12 mouse cellular contexts compared by ENCODE assay signal in genomic region chr10:4618686-4619085, GRCm38 (mm10). TPM values are rescaled to one million over a fixed set of nuclear protein-coding genes. Genes with fewer than 3 reads are reported as not detected.
DNase-seq lines count a peak whose midpoint lies in the region; ATAC-seq and TF ChIP-seq lines count a peak whose summit lies in the region.
"Had no signal": no experiment of that assay in that cellular context is flagged by ENCODE, and none has a peak within 500 bp of the region (broad histone marks: within the 10 kb centered on the region; RNA-seq: fewer than 3 reads in every experiment).

No protein-coding gene starts in this region.

- WGBS in lung, embryonic 14.5 days: 48% methylated on average over 5 of the region's 5 CpGs
- 60% methylated on average over 5 of the region's 5 CpGs for WGBS in intestine, embryonic 15.5 days
- 41% methylated on average over 5 of the region's 5 CpGs for WGBS in kidney, embryonic 14.5 days
- WGBS in forebrain, embryonic 16.5 days: 86% methylated on average over 5 of the region's 5 CpGs

- 0 out of 2 replicates have a peak, but pooled peaks have one; percentile 38 for ATAC-seq in lung, embryonic 14.5 days (ENCODE audit: insufficient read depth)
- peak; percentile 51; the same call in 1 of the 2 replicates for ATAC-seq in intestine, embryonic 15.5 days
- ATAC-seq in kidney, embryonic 14.5 days (ENCODE audit: low FRiP score, low TSS enrichment): peak; percentile 71
- ATAC-seq in forebrain, embryonic 16.5 days: no peak
- ATAC-seq: inflammation-experienced regulatory T-cells, adult 6 months had no signal

- no peaks in the 10 kb centered on the region for H3K9me3 ChIP-seq in lung, embryonic 14.5 days (ENCODE audit: low read depth, low read length)
- H3K9me3 ChIP-seq in intestine, embryonic 15.5 days: no peaks in the 10 kb centered on the region
- no peaks in the 10 kb centered on the region for H3K9me3 ChIP-seq in kidney, embryonic 14.5 days (ENCODE audit: control insufficient read depth, low read length)
- no peaks in the 10 kb centered on the region for H3K9me3 ChIP-seq in forebrain, embryonic 16.5 days (ENCODE audit: control insufficient read depth, low read length)
- H3K9me3 ChIP-seq: heart, embryonic 12.5 days; liver, embryonic 13.5 days had no signal

- H3K36me3 ChIP-seq in lung, embryonic 14.5 days (ENCODE audit: insufficient read depth): no peaks in the 10 kb centered on the region
- no peaks in the 10 kb centered on the region for H3K36me3 ChIP-seq in intestine, embryonic 15.5 days
- H3K36me3 ChIP-seq in kidney, embryonic 14.5 days (ENCODE audit: control insufficient read depth, insufficient read depth, low read length): no peaks in the 10 kb centered on the region
- H3K36me3 ChIP-seq in forebrain, embryonic 16.5 days (ENCODE audit: control insufficient read depth, insufficient read depth): no peaks in the 10 kb centered on the region
- H3K36me3 ChIP-seq: heart, embryonic 12.5 days; liver, embryonic 13.5 days had no signal

- H3K4me1 ChIP-seq in lung, embryonic 14.5 days (ENCODE audit: insufficient read depth): no peaks in the 10 kb centered on the region
- no peaks in the 10 kb centered on the region for H3K4me1 ChIP-seq in intestine, embryonic 15.5 days (replicated peaks)
- H3K4me1 ChIP-seq in kidney, embryonic 14.5 days (ENCODE audit: control insufficient read depth, insufficient read depth, low read length): 0 out of 2 replicates have a peak, but pooled peaks cover 12% of the 10 kb centered on the region
- H3K4me1 ChIP-seq in forebrain, embryonic 16.5 days (replicated peaks; ENCODE audit: control insufficient read depth, insufficient read depth, low read length): no peaks in the 10 kb centered on the region
- H3K4me1 ChIP-seq: heart, embryonic 12.5 days; liver, embryonic 13.5 days had no signal

- H3K9ac ChIP-seq in lung, embryonic 14.5 days: no peak overlapping the region
- H3K9ac ChIP-seq in intestine, embryonic 15.5 days: no peak overlapping the region
- no peak overlapping the region for H3K9ac ChIP-seq in kidney, embryonic 14.5 days (ENCODE audit: low read depth, low read length)
- no peak overlapping the region for H3K9ac ChIP-seq in forebrain, embryonic 16.5 days (replicated peaks; ENCODE audit: low read depth, low read length)
- H3K9ac ChIP-seq: heart, embryonic 12.5 days; liver, embryonic 13.5 days had no signal

- H3K4me2 ChIP-seq in lung, embryonic 14.5 days: no peak overlapping the region
- no peak overlapping the region for H3K4me2 ChIP-seq in intestine, embryonic 15.5 days (replicated peaks)
- H3K4me2 ChIP-seq in kidney, embryonic 14.5 days (replicated peaks; ENCODE audit: low read depth, low read length): no peak overlapping the region
- H3K4me2 ChIP-seq in forebrain, embryonic 16.5 days (ENCODE audit: low read length): no peak overlapping the region
- H3K4me2 ChIP-seq: heart, embryonic 12.5 days; liver, embryonic 13.5 days had no signal

- H3K27ac ChIP-seq in lung, embryonic 14.5 days (ENCODE audit: low read depth): no peak overlapping the region
- H3K27ac ChIP-seq in intestine, embryonic 15.5 days: no peak overlapping the region
- peak overlapping the region; percentile 44; the same call in 1 of the 2 replicates for H3K27ac ChIP-seq in kidney, embryonic 14.5 days (ENCODE audit: low read depth, low read length)
- no peak overlapping the region for H3K27ac ChIP-seq in forebrain, embryonic 16.5 days (ENCODE audit: low read length)
- H3K27ac ChIP-seq: liver, embryonic 13.5 days had no signal

- DNase-seq in lung, embryonic 14.5 days: no peak
- DNase-seq in lung, postnatal 36 days: no peak
- peak; percentile 82 for DNase-seq in skeletal muscle tissue, adult 2 months (ENCODE audit: low read depth, low spot score)
- no peak for DNase-seq in spleen, adult 12 weeks (ENCODE audit: low spot score)
- DNase-seq: cerebellum, adult 9-11 months; liver, embryonic 13.5 days had no signal

- no peak overlapping the region for H3K4me3 ChIP-seq in lung, embryonic 14.5 days (ENCODE audit: low read depth, low read length)
- H3K4me3 ChIP-seq in intestine, embryonic 15.5 days (replicated peaks): no peak overlapping the region
- no peak overlapping the region for H3K4me3 ChIP-seq in kidney, embryonic 14.5 days (ENCODE audit: low read length)
- no peak overlapping the region for H3K4me3 ChIP-seq in forebrain, embryonic 16.5 days (replicated peaks; ENCODE audit: low read length)
- H3K4me3 ChIP-seq: erythroblast, embryonic 14.5 days; heart, embryonic 12.5 days; liver, embryonic 13.5 days had no signal

- no peaks in the 10 kb centered on the region for H3K27me3 ChIP-seq in lung, embryonic 14.5 days (ENCODE audit: insufficient read depth, low read length)
- no peaks in the 10 kb centered on the region for H3K27me3 ChIP-seq in intestine, embryonic 15.5 days (replicated peaks)
- no peaks in the 10 kb centered on the region for H3K27me3 ChIP-seq in kidney, embryonic 14.5 days (ENCODE audit: control insufficient read depth, insufficient read depth, low read length)
- H3K27me3 ChIP-seq in forebrain, embryonic 16.5 days (replicated peaks; ENCODE audit: control insufficient read depth, insufficient read depth, low read length): no peaks in the 10 kb centered on the region
- H3K27me3 ChIP-seq: heart, embryonic 12.5 days; liver, embryonic 13.5 days had no signal

- TF ChIP-seq CTCF in lung, embryonic 14.5 days (IDR thresholded peaks at IDR 0.05; ENCODE audit: low read depth): no peak

RNA-seq across cellular contexts. Expression of gene Esr1, which starts 7.3 kb away (rescaled TPM):
- polyA plus RNA-seq in lung, embryonic 14.5 days (2014; fragmentation: Nextera tagmentation; extraction: Ambion mirVana): 0.05 and 0.16 TPM in 2 replicates
- polyA plus RNA-seq in intestine, embryonic 15.5 days (2015; fragmentation: Nextera tagmentation; extraction: Ambion mirVana): 0.59 and 0.63 TPM in 2 replicates
- 1.0 and 2.1 TPM in 2 replicates for polyA plus RNA-seq in kidney, embryonic 14.5 days (2014; fragmentation: Nextera tagmentation; extraction: Ambion mirVana)
- 0.22 and 0.24 TPM in 2 replicates for polyA plus RNA-seq in forebrain, embryonic 16.5 days (2015; fragmentation: Nextera tagmentation; extraction: Ambion mirVana)
